Mouse (Mus musculus) ES-Bruce4 (cell line): ENCODE measurements around the gene Ryr1. TPM values are rescaled to one million over a fixed set of nuclear protein-coding genes. Genes with fewer than 3 reads are reported as not detected.

Experiments
- H3K27ac ChIP-seq: 2 replicates; pipeline ENCODE4 v1.5.1; 2012; ENCODE audit warnings: low read length, inconsistent platforms; ENCODE audit not compliant: insufficient read depth
- H3K27me3 ChIP-seq: 2 replicates; pipeline ENCODE4 v1.6.1; 2012; ENCODE audit warnings: mild to moderate bottlenecking, low read length, inconsistent platforms; ENCODE audit not compliant: control insufficient read depth, poor library complexity, insufficient read depth, severe bottlenecking
- H3K36me3 ChIP-seq: 2 replicates; pipeline ENCODE4 v1.6.1; 2012; ENCODE audit warnings: inconsistent platforms, mild to moderate bottlenecking, low read length, moderate library complexity; ENCODE audit not compliant: control insufficient read depth, poor library complexity, insufficient read depth, severe bottlenecking
- H3K4me1 ChIP-seq: one replicate; pipeline ENCODE4 v1.8.1; 2011; ENCODE audit warnings: low read length; ENCODE audit not compliant: control insufficient read depth, insufficient read depth
- H3K4me3 ChIP-seq: 2 replicates; pipeline ENCODE4 v1.5.1; 2011; ENCODE audit warnings: low read depth, mild to moderate bottlenecking, low read length
- H3K9ac ChIP-seq: 2 replicates; pipeline ENCODE4 v1.6.1; 2012; ENCODE audit warnings: low read depth, mild to moderate bottlenecking, inconsistent platforms; ENCODE audit not compliant: poor library complexity, severe bottlenecking
- H3K9me3 ChIP-seq: replicated peaks from 2 replicates; pipeline ENCODE4 v1.6.1; 2012; ENCODE audit warnings: mild to moderate bottlenecking, low read length, inconsistent platforms; ENCODE audit not compliant: control insufficient read depth, poor library complexity, insufficient read depth, severe bottlenecking
- CTCF ChIP-seq: IDR thresholded peaks from one replicate; pipeline ENCODE4 v1.8.1; 2011; ENCODE audit warnings: low read depth, low read length
- EP300 ChIP-seq: IDR thresholded peaks from 2 replicates; pipeline ENCODE4 v1.6.1; 2011; ENCODE audit warnings: low read depth, low read length; ENCODE audit not compliant: insufficient read depth
- POLR2A ChIP-seq: IDR thresholded peaks from one replicate; pipeline ENCODE4 v1.8.1; 2011; ENCODE audit warnings: low read length; ENCODE audit not compliant: insufficient read depth
- polyA plus RNA-seq: library from polyadenylated mRNA; stranded (reverse); fragments of >200 nt; gene quantifications from 2 replicates; pipeline ENCODE4 v1.2.4, GENCODE M21; 2011; ENCODE audit warnings: low read depth; ENCODE audit not compliant: missing spikeins, insufficient read depth, insufficient read length

Ryr1 gene
- polyA plus RNA-seq, 1 experiment: 10.3 TPM

DNA sequence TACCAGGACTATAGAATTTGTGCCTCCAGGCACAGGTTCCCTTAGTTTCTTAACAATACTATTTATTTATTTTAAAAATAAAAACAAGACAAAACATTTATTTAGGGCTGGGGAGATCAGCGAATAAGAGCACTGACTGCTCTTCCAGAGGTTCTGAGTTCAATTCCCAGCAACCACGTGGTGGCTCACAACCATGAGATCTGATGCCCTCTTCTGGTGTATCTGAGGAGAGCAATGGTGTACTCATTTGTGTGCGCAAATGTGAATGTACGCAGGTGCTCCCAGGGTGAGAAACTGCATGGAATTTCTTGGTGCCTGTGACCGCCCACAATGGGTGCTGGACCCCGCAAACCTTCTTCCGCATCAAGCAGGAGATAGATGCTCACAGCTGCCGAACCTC, 152.0 kb downstream of the Ryr1 start:
- Histone ChIP-seq H3K9ac (no peak overlapping the region), H3K36me3 (peaks cover 33% of the 10 kb centered on the region), H3K4me1 (peaks cover 25% of the 10 kb centered on the region), H3K27ac (no peak overlapping the region), H3K4me3 (no peak overlapping the region), H3K27me3 (no peaks in the 10 kb centered on the region), H3K9me3 (no peaks in the 10 kb centered on the region)
- TF ChIP-seq POLR2A (no peak), EP300 (no peak), CTCF (peak; percentile 46)

DNA sequence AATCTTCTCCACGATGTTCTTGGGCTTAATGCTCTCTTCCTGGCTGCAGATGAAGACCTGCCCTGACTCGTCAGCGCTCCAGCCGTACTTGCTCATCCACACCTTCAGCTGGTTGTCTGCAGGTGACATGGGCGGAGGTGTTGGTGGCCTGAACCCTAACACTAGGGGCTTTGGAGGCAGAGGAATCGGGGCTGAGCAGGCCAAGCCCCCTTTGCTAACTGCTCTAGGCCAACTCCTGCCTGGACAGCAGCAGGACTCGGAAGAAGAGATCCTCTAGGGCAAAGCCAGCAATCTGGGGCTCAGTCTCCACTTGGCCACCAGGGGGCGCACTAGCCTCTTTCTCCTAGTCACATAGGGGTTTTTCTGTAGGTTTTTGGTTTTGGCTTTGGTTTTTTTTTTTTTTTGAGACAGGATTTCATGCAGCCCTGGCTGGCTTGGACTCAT, 152.4 kb downstream of the Ryr1 start:
- TF ChIP-seq CTCF: peak; percentile 82
- TF ChIP-seq EP300: no peak
- no peak for TF ChIP-seq POLR2A
- Histone ChIP-seq H3K4me3 (peak overlapping the region; percentile 22), H3K9me3 (no peaks in the 10 kb centered on the region), H3K36me3 (peaks cover 28% of the 10 kb centered on the region), H3K27ac (peak overlapping the region; percentile 71), H3K9ac (no peak overlapping the region), H3K4me1 (peaks cover 25% of the 10 kb centered on the region), H3K27me3 (no peaks in the 10 kb centered on the region)

DNA sequence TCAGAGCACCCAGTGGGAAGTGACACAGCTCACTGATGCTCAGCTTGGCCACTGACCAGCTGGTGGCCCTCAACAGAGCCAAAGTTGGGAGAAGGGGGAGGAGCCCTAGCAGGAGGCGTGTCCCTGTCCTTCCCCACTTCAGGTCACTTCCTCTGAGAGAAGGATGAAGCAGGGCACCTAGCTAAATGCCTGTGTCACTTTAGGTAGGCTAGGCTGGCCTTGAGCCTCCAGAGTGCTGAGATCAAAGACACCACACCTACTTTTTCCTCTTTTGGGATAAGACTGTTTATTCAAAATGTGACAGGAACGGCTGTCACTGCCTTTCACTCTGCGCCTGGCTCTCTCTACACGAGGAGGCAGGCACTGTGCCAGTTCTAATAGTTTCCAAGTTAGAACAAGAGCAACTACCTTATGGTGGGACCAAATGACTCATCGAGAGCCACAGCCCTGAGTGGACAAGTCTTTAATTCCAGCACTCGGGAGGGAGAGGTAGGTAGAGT, 153.2 kb downstream of the Ryr1 start:
- Histone ChIP-seq H3K27me3 (no peaks in the 10 kb centered on the region), H3K4me1 (peaks cover 25% of the 10 kb centered on the region), H3K27ac (peak overlapping the region; percentile 95), H3K9me3 (no peaks in the 10 kb centered on the region), H3K9ac (no peak overlapping the region), H3K36me3 (peaks cover 21% of the 10 kb centered on the region), H3K4me3 (no peak overlapping the region)
- TF ChIP-seq POLR2A (no peak), CTCF (no peak), EP300 (no peak)

DNA sequence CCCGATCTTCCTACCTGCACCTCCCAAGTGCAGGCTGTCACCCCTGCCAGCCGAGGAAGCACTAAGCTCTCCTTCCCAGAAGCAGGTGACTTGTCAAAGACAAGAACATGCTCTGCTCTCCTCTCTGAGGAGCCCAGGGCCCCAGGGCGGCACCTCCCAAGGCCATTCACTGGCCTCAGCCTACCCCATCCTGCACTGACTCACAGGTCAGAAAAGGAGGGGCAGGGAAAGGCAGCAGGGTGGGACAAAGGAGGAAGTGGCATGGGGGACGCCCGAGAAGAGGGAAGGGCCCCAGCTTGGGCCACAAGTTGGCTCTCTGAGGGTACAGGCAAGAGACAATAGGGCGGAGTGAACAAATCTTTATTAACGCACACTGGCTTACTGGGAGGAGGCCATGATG, 153.9 kb downstream of the Ryr1 start:
- H3K4me1 ChIP-seq: peaks cover 28% of the 10 kb centered on the region
- TF ChIP-seq POLR2A (no peak), EP300 (no peak), CTCF (no peak)
- peak overlapping the region; percentile 21 for H3K9ac ChIP-seq
- H3K27ac ChIP-seq: peak overlapping the region; percentile 95
- H3K4me3 ChIP-seq: no peak overlapping the region
- H3K36me3 ChIP-seq: peaks cover 14% of the 10 kb centered on the region
- H3K9me3 ChIP-seq: no peaks in the 10 kb centered on the region
- no peaks in the 10 kb centered on the region for H3K27me3 ChIP-seq

DNA sequence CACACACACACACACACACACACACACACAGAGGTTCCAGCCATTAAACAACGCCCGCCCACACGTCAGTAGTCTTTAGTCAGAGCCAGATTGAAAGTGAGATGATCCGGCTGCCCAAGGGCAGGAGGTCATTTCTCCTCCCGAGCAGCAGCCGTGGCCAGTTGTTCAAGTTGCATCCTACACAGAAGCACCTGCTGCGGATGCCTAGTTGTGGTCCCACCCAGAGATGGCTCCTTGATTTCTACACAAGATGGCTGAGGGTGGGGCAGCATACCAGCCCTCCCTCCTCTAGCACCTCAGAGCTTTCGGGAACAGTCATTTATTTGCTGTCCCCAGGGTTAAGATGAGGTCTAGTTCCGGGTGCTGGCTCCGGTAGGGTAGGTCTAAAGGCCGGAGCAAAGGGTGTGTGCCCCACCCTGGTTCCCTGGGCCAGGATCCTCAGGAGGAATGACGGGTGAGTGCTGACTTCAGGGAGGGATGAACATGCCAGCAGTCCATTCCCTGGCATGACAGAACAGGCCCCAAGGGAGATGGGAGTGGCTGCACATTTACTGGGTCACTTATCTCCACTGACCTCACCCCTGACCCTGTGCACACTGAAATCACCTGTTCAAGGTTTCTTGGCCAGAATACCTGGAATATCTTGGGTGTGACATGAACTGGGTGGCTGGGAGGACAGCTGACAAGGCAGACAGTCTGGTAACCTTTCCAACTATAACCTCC, 155.1 kb downstream of the Ryr1 start:
- Histone ChIP-seq H3K36me3 (peaks cover 10% of the 10 kb centered on the region), H3K4me1 (peaks cover 30% of the 10 kb centered on the region), H3K27me3 (no peaks in the 10 kb centered on the region), H3K4me3 (no peak overlapping the region), H3K9ac (peak overlapping the region; percentile 21), H3K9me3 (no peaks in the 10 kb centered on the region), H3K27ac (peak overlapping the region; percentile 95)
- peak; percentile 93 for TF ChIP-seq EP300
- TF ChIP-seq CTCF: no peak

DNA sequence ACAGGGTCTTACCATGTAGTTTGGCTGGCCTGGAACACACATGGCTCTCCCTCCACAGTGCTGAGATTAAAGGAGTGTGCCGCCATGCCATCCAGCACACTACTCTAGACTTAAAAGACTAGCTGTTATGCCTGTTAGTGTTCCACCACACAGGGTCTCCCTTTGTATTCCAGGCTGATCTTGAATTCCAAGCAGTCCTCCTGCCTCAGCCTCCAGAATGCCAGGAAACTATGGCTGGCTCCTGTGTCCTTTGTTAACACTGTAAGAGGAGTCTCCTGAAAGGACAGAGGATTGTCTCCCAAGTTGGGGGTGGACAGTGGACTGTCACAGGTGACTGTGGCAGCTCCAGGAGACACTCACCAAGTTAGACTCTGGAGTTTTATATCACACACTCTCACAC, 155.7 kb downstream of the Ryr1 start:
- Histone ChIP-seq H3K36me3 (peaks cover 5% of the 10 kb centered on the region; the same call in 1 of the 2 replicates), H3K27me3 (no peaks in the 10 kb centered on the region), H3K27ac (peak overlapping the region; percentile 95), H3K4me1 (peaks cover 30% of the 10 kb centered on the region), H3K4me3 (no peak overlapping the region), H3K9ac (peak overlapping the region; percentile 34; the same call in 1 of the 2 replicates), H3K9me3 (no peaks in the 10 kb centered on the region)
- TF ChIP-seq POLR2A (no peak), EP300 (no peak), CTCF (no peak)
